Mouse (Mus musculus): Measurements from ENCODE around the gene H2-Eb2. TPM values are rescaled to one million over a fixed set of nuclear protein-coding genes. Genes with fewer than 3 reads are reported as not detected.
A peak's percentile ranks its signal among the peaks of the same experiment; 100 is the strongest.

Gene H2-Eb2
- not detected in 2 replicates for polyA plus RNA-seq (2015; fragmentation: Nextera tagmentation; extraction: Ambion mirVana)

- H3K9ac ChIP-seq: no peak within 1 kb of the TSS
- H3K4me3 ChIP-seq: no peak within 1 kb of the TSS
- ATAC-seq: no peak
- H3K36me3 ChIP-seq (ENCODE audit: poor library complexity, severe bottlenecking): no peaks in the 10 kb centered on the region
- H3K4me2 ChIP-seq: no peak within 1 kb of the TSS
- 45% methylated on average over 4 of the region's 4 CpGs for WGBS
- no peaks in the 10 kb centered on the region for H3K9me3 ChIP-seq (replicated peaks)
- no peak within 1 kb of the TSS for H3K27ac ChIP-seq
- H3K4me1 ChIP-seq: no peaks in the 10 kb centered on the region
- H3K27me3 ChIP-seq: no peaks in the 10 kb centered on the region; the same call in 1 of the 2 replicates
Observed at GRCm38 (mm10) chr17:34325436-34325835, at the start of gene H2-Eb2. Gene H2-Eb2 (plus strand): TSS chr17:34325665.

GRCm38 (mm10) chr17:34280499-34281038 lies 44.9 kb upstream of the H2-Eb2 start:
- no peak overlapping the region for H3K9ac ChIP-seq
- H3K4me2 ChIP-seq: no peak overlapping the region
- peaks cover 5% of the 10 kb centered on the region; the same call in 1 of the 2 replicates for H3K27me3 ChIP-seq
- no peaks in the 10 kb centered on the region for H3K36me3 ChIP-seq (ENCODE audit: poor library complexity, severe bottlenecking)
- WGBS: 71% methylated on average over 1 of the region's 1 CpGs
- H3K4me3 ChIP-seq: no peak overlapping the region
- no peak overlapping the region for H3K27ac ChIP-seq
- H3K4me1 ChIP-seq: no peaks in the 10 kb centered on the region
- ATAC-seq: no peak
- H3K9me3 ChIP-seq (replicated peaks): no peaks in the 10 kb centered on the region; the same call in 1 of the 2 replicates

GRCm38 (mm10) chr17:34281836-34282235 lies 43.6 kb upstream of the H2-Eb2 start:
- Histone ChIP-seq H3K9me3 (replicated peaks) (no peaks in the 10 kb centered on the region; the same call in 1 of the 2 replicates), H3K4me3 (no peak overlapping the region), H3K36me3 (ENCODE audit: poor library complexity, severe bottlenecking) (no peaks in the 10 kb centered on the region), H3K4me2 (no peak overlapping the region), H3K4me1 (no peaks in the 10 kb centered on the region), H3K9ac (no peak overlapping the region), H3K27ac (no peak overlapping the region), H3K27me3 (peaks cover 5% of the 10 kb centered on the region; the same call in 1 of the 2 replicates)
- WGBS: 85% methylated on average over 1 of the region's 1 CpGs
- ATAC-seq: no peak

- Histone ChIP-seq H3K27ac (no peak overlapping the region), H3K9me3 (replicated peaks) (no peaks in the 10 kb centered on the region), H3K4me2 (no peak overlapping the region), H3K27me3 (peaks cover 5% of the 10 kb centered on the region; the same call in 1 of the 2 replicates), H3K9ac (no peak overlapping the region), H3K4me3 (no peak overlapping the region), H3K4me1 (no peaks in the 10 kb centered on the region), H3K36me3 (ENCODE audit: poor library complexity, severe bottlenecking) (no peaks in the 10 kb centered on the region)
- WGBS: 77% methylated on average over 4 of the region's 4 CpGs
- ATAC-seq: no peak
Observed at GRCm38 (mm10) chr17:34285371-34285770, 40.1 kb upstream of the H2-Eb2 start.

GRCm38 (mm10) chr17:34285848-34286247 lies 39.6 kb upstream of the H2-Eb2 start:
- Histone ChIP-seq H3K4me1 (no peaks in the 10 kb centered on the region), H3K36me3 (ENCODE audit: poor library complexity, severe bottlenecking) (no peaks in the 10 kb centered on the region), H3K27me3 (peaks cover 5% of the 10 kb centered on the region; the same call in 1 of the 2 replicates), H3K9me3 (replicated peaks) (no peaks in the 10 kb centered on the region), H3K27ac (no peak overlapping the region), H3K4me2 (no peak overlapping the region), H3K4me3 (no peak overlapping the region), H3K9ac (no peak overlapping the region)
- 35% methylated on average over 4 of the region's 4 CpGs for WGBS
- no peak for ATAC-seq

GRCm38 (mm10) chr17:34286501-34286900 lies 39.0 kb upstream of the H2-Eb2 start:
- H3K27ac ChIP-seq: no peak overlapping the region
- no peak overlapping the region for H3K4me3 ChIP-seq
- H3K27me3 ChIP-seq: no peaks in the 10 kb centered on the region
- H3K4me1 ChIP-seq: no peaks in the 10 kb centered on the region
- no peak overlapping the region for H3K9ac ChIP-seq
- no peak for ATAC-seq
- H3K36me3 ChIP-seq (ENCODE audit: poor library complexity, severe bottlenecking): no peaks in the 10 kb centered on the region
- H3K9me3 ChIP-seq (replicated peaks): no peaks in the 10 kb centered on the region
- no peak overlapping the region for H3K4me2 ChIP-seq
- 79% methylated on average over 5 of the region's 5 CpGs for WGBS

GRCm38 (mm10) chr17:34286999-34287398 lies 38.5 kb upstream of the H2-Eb2 start:
- ATAC-seq: no peak
- WGBS: 67% methylated on average over 6 of the region's 6 CpGs

GRCm38 (mm10) chr17:34287648-34288047 lies 37.8 kb upstream of the H2-Eb2 start, which contains the start of gene H2-Aa:
Gene H2-Aa (minus strand): TSS chr17:34287823.
- no peaks in the 10 kb centered on the region for H3K27me3 ChIP-seq
- no peaks in the 10 kb centered on the region for H3K4me1 ChIP-seq
- 13% methylated on average over 8 of the region's 8 CpGs for WGBS
- no peak within 1 kb of the TSS for H3K4me2 ChIP-seq
- H3K36me3 ChIP-seq (ENCODE audit: poor library complexity, severe bottlenecking): no peaks in the 10 kb centered on the region
- H3K4me3 ChIP-seq: no peak within 1 kb of the TSS
- no peak within 1 kb of the TSS for H3K27ac ChIP-seq
- no peak within 1 kb of the TSS for H3K9ac ChIP-seq
- H3K9me3 ChIP-seq (replicated peaks): no peaks in the 10 kb centered on the region
- peak; percentile 38; the same call in 1 of the 2 replicates for ATAC-seq

More at GRCm38 (mm10) chr17:34286999-34287398, 38.5 kb upstream of the H2-Eb2 start:
- no peaks in the 10 kb centered on the region for H3K36me3 ChIP-seq (ENCODE audit: poor library complexity, severe bottlenecking)
- H3K9me3 ChIP-seq (replicated peaks): no peaks in the 10 kb centered on the region
- no peak overlapping the region for H3K4me3 ChIP-seq
- H3K4me1 ChIP-seq: no peaks in the 10 kb centered on the region
- H3K4me2 ChIP-seq: no peak overlapping the region
- no peaks in the 10 kb centered on the region for H3K27me3 ChIP-seq
- H3K27ac ChIP-seq: no peak overlapping the region
- H3K9ac ChIP-seq: no peak overlapping the region

GRCm38 (mm10) chr17:34288131-34288530 lies 37.3 kb upstream of the H2-Eb2 start:
- H3K4me1 ChIP-seq: no peaks in the 10 kb centered on the region
- no peak overlapping the region for H3K27ac ChIP-seq
- H3K4me2 ChIP-seq: no peak overlapping the region
- no peaks in the 10 kb centered on the region for H3K27me3 ChIP-seq
- no peak overlapping the region for H3K4me3 ChIP-seq
- H3K9ac ChIP-seq: no peak overlapping the region
- no peak for ATAC-seq
- no peaks in the 10 kb centered on the region for H3K36me3 ChIP-seq (ENCODE audit: poor library complexity, severe bottlenecking)
- H3K9me3 ChIP-seq (replicated peaks): no peaks in the 10 kb centered on the region
- 79% methylated on average over 3 of the region's 3 CpGs for WGBS

GRCm38 (mm10) chr17:34291609-34292008 lies 33.9 kb upstream of the H2-Eb2 start:
- Histone ChIP-seq H3K27ac (no peak overlapping the region), H3K4me1 (no peaks in the 10 kb centered on the region), H3K4me3 (no peak overlapping the region), H3K9ac (no peak overlapping the region), H3K9me3 (replicated peaks) (no peaks in the 10 kb centered on the region), H3K27me3 (no peaks in the 10 kb centered on the region), H3K4me2 (no peak overlapping the region), H3K36me3 (ENCODE audit: poor library complexity, severe bottlenecking) (no peaks in the 10 kb centered on the region)
- WGBS: 14% methylated on average over 8 of the region's 8 CpGs
- peak; percentile 97 for ATAC-seq

- H3K9me3 ChIP-seq (replicated peaks): no peaks in the 10 kb centered on the region
- H3K4me2 ChIP-seq: no peak overlapping the region
- WGBS: 83% methylated on average over 4 of the region's 4 CpGs
- H3K9ac ChIP-seq: no peak overlapping the region
- H3K4me1 ChIP-seq: 0 out of 2 replicates have a peak, but pooled peaks cover under 1% of the 10 kb centered on the region
- no peak overlapping the region for H3K27ac ChIP-seq
- H3K36me3 ChIP-seq (ENCODE audit: poor library complexity, severe bottlenecking): no peaks in the 10 kb centered on the region
- H3K4me3 ChIP-seq: no peak overlapping the region
- ATAC-seq: no peak
- no peaks in the 10 kb centered on the region for H3K27me3 ChIP-seq
Observed at GRCm38 (mm10) chr17:34292570-34292969, 32.9 kb upstream of the H2-Eb2 start.

- H3K9ac ChIP-seq: no peak overlapping the region
- H3K27me3 ChIP-seq: no peaks in the 10 kb centered on the region
- H3K4me1 ChIP-seq: peaks cover 7% of the 10 kb centered on the region; the same call in 1 of the 2 replicates
- H3K4me3 ChIP-seq: no peak overlapping the region
- H3K4me2 ChIP-seq: no peak overlapping the region
- H3K36me3 ChIP-seq (ENCODE audit: poor library complexity, severe bottlenecking): no peaks in the 10 kb centered on the region
- no peak overlapping the region for H3K27ac ChIP-seq
- H3K9me3 ChIP-seq (replicated peaks): no peaks in the 10 kb centered on the region
- WGBS: 58% methylated on average over 2 of the region's 2 CpGs
- no peak for ATAC-seq
Observed at GRCm38 (mm10) chr17:34293533-34293932, 31.9 kb upstream of the H2-Eb2 start.

- no peaks in the 10 kb centered on the region for H3K27me3 ChIP-seq
- H3K4me1 ChIP-seq: peaks cover 7% of the 10 kb centered on the region; the same call in 1 of the 2 replicates
- H3K4me3 ChIP-seq: no peak overlapping the region
- WGBS: 65% methylated on average over 4 of the region's 4 CpGs
- H3K9me3 ChIP-seq (replicated peaks): no peaks in the 10 kb centered on the region
- no peak for ATAC-seq
- H3K9ac ChIP-seq: no peak overlapping the region
- no peak overlapping the region for H3K27ac ChIP-seq
- H3K36me3 ChIP-seq (ENCODE audit: poor library complexity, severe bottlenecking): no peaks in the 10 kb centered on the region
- H3K4me2 ChIP-seq: no peak overlapping the region
Observed at GRCm38 (mm10) chr17:34294249-34294648, 31.2 kb upstream of the H2-Eb2 start.

Data from forebrain, embryonic 13.5 days (tissue).